Mouse (Mus musculus) bone marrow macrophage, adult 2 months (primary cell): ENCODE results near the gene Gm5294.

Experiments
- CTCF ChIP-seq: IDR thresholded peaks from 2 replicates; pipeline ENCODE4 v1.5.1; 2012; ENCODE audit warnings: low read depth, mild to moderate bottlenecking, low read length, moderate library complexity
- POLR2A ChIP-seq: IDR thresholded peaks from 2 replicates; pipeline ENCODE4 v1.6.1; 2012; ENCODE audit warnings: mild to moderate bottlenecking, low read depth, low read length, borderline replicate concordance

DNA sequence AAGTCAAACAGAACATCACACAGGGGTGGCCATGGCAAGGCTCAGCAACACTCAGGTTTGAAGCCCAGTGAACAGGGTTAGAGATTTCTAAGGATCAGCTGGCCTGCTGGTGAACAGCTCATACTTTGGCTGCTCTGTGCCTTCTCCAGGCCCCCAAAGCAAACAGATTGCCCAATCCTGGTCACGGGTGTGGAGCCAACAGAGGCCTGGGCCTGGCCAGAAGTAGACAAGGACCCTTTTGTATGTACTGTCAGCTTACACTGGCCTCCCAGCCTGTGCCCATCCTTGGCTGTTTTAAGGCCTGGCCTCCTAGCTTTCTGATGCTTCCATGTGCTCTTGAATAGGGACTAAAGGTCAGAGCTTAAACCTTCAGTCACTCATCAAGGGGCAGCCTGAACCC lies 43.5 kb upstream of the Gm5294 start:
- no peak for TF ChIP-seq CTCF
- TF ChIP-seq POLR2A = no peak
